Mouse (Mus musculus) lung, adult 2 months (tissue): ENCODE data around the gene Fkbp7.

Experiments used
- CTCF ChIP-seq: fragments of 200-500 bp; IDR thresholded peaks from 2 replicates; pipeline ENCODE4 v1.5.1; 2011; ENCODE audit warnings: mild to moderate bottlenecking, low read length, control low read depth; ENCODE audit not compliant: insufficient read depth
- POLR2A ChIP-seq: fragments of 200-500 bp; IDR thresholded peaks from 2 replicates; pipeline ENCODE4 v1.6.1; 2011; ENCODE audit warnings: low read depth, mild to moderate bottlenecking, control low read depth, low read length, borderline replicate concordance; ENCODE audit errors: extremely low read depth

DNA sequence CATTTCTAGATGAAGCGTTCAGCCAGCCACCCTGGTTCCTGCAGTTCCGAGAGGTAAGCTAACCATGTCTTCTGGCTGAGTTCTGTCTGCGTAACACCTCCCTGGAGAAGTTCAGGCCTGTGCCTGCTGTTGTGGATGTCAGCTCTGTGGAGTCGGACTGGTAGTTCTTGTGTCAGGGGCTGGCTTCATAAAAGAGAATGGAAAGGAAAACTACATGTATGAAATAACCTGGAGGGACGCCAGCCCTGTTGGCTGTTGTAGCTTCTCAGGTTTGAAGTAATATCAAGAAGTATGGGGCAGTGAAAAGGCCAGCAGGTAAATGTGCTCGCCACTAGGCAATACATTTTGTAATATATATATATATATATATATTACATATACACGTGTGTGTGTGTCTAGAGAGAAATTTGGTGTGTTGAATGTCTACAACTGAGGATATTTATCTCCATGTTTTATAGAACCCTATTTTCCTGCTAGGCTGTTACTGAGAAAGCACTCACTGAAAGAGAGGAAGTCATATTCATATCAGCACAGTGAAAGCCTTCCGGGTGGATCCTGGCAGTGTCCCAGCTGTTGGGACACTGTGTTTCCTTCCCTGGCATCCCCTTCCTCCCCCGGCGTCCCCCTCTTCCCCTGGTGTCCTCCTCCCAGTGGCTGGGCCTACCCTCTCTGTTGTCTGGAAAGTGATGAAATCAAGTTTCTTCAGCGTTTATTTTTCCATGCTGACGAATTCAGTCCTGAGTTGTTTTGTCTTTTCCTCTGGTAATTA is 17.7 kb upstream of the Fkbp7 start:
- no peak for TF ChIP-seq CTCF
- no peak for TF ChIP-seq POLR2A
